Mouse (Mus musculus) CH12.LX (cell line): ENCODE measurements at regions not wholly inside any gene's neighbourhood (a gene's known extent, or its start where the extent isn't known, plus 50 kb on each side); places are given as distances from the start of the nearest gene placed in this dataset.

Experiments
- DNase-seq: peaks from one replicate; pipeline ENCODE4 v3.0.0-alpha.2; 2013; ENCODE audit errors: extremely low read depth
- H3K27ac ChIP-seq: 2 replicates; pipeline ENCODE4 v1.5.1; 2012; ENCODE audit warnings: low read depth, mild to moderate bottlenecking, control low read depth, moderate library complexity; ENCODE audit not compliant: insufficient read depth
- H3K27me3 ChIP-seq: replicated peaks from 2 replicates; pipeline ENCODE3; 2012; ENCODE audit warnings: inconsistent platforms
- H3K36me3 ChIP-seq, 2 experiments: replicated peaks in 1 of 2; 2 replicates each; pipeline versions ENCODE3 to v1.6.1; 2012; ENCODE audit warnings: inconsistent platforms in 1 of 2, low read length in 1 of 2, mild to moderate bottlenecking in 1 of 2, mixed read lengths in 1 of 2, moderate library complexity in 1 of 2; ENCODE audit not compliant: control insufficient read depth in 1 of 2, insufficient read depth in 1 of 2
- H3K4me1 ChIP-seq, 2 experiments: 2 replicates each; pipeline ENCODE4 v1.6.1; 2012; ENCODE audit warnings: inconsistent platforms in 1 of 2, moderate library complexity in 1 of 2; ENCODE audit not compliant: insufficient read depth in 2 of 2, control insufficient read depth in 1 of 2
- H3K4me2 ChIP-seq: 2 replicates; pipeline ENCODE4 v1.6.1; 2012; ENCODE audit warnings: low read depth, mild to moderate bottlenecking, control low read depth; ENCODE audit not compliant: poor library complexity, insufficient read depth, severe bottlenecking
- H3K4me3 ChIP-seq, 3 experiments: fragments of 150-350 bp in 1 of 3; sonication (generic) in 1 of 3; replicated peaks in 1 of 3; 2 replicates each; pipeline versions ENCODE3 to v1.5.1; 2011 to 2012; ENCODE audit warnings: low read depth in 2 of 3, low read length in 2 of 3, mild to moderate bottlenecking in 2 of 3, moderate library complexity in 2 of 3, control low read depth in 1 of 3, improper control_type of control experiment in 1 of 3, inconsistent platforms in 1 of 3, mixed read lengths in 1 of 3; ENCODE audit not compliant: poor library complexity in 1 of 3
- H3K79me2 ChIP-seq: replicated peaks from 2 replicates; pipeline ENCODE4 v1.6.1; 2012; ENCODE audit warnings: mild to moderate bottlenecking, moderate library complexity; ENCODE audit not compliant: control insufficient read depth, poor library complexity, insufficient read depth, severe bottlenecking; ENCODE audit errors: extremely low read depth
- H3K9ac ChIP-seq: 2 replicates; pipeline ENCODE4 v1.6.1; 2012; ENCODE audit warnings: low read depth, mild to moderate bottlenecking, control low read depth, moderate library complexity; ENCODE audit not compliant: insufficient read depth
- H3K9me3 ChIP-seq: replicated peaks from 2 replicates; pipeline ENCODE3; 2012; ENCODE audit warnings: low read length, inconsistent platforms, mixed read lengths
- CTCF ChIP-seq, 2 experiments: IDR thresholded peaks in 1 of 2; conservative IDR thresholded peaks in 1 of 2; 2 replicates each; pipeline ENCODE4 v1.5.1; 2011 to 2012; ENCODE audit warnings: low read depth in 2 of 2, low read length in 2 of 2, improper control_type of control experiment in 1 of 2, inconsistent platforms in 1 of 2, mild to moderate bottlenecking in 1 of 2, moderate library complexity in 1 of 2
- E2F4 ChIP-seq: IDR thresholded peaks from 2 replicates; pipeline ENCODE4 v1.6.1; 2011; ENCODE audit warnings: low read depth, low read length, improper control_type of control experiment; ENCODE audit not compliant: insufficient replicate concordance
- HCFC1 ChIP-seq: IDR thresholded peaks from 2 replicates; pipeline ENCODE4 v1.6.1; 2012; ENCODE audit warnings: low read depth, mild to moderate bottlenecking, inconsistent platforms, low read length, improper control_type of control experiment
- IRF4 ChIP-seq: IDR thresholded peaks from 2 replicates; pipeline ENCODE4 v1.6.1; 2014; ENCODE audit warnings: low read depth, mild to moderate bottlenecking, inconsistent platforms, low read length, improper control_type of control experiment
- MAX ChIP-seq: IDR thresholded peaks from 2 replicates; pipeline ENCODE4 v1.6.1; 2011; ENCODE audit warnings: low read length, improper control_type of control experiment
- MEF2A ChIP-seq: IDR thresholded peaks from 2 replicates; pipeline ENCODE4 v1.6.1; 2014; ENCODE audit warnings: low read depth, mild to moderate bottlenecking, inconsistent platforms, low read length, improper control_type of control experiment, borderline replicate concordance
- NELFE ChIP-seq: IDR thresholded peaks from 2 replicates; pipeline ENCODE4 v1.6.1; 2011; ENCODE audit warnings: low read depth, low read length, improper control_type of control experiment
- PAX5 ChIP-seq: IDR thresholded peaks from 2 replicates; pipeline ENCODE4 v1.6.1; 2012; ENCODE audit warnings: low read length, inconsistent platforms, mixed read lengths
- POLR2AphosphoS2 ChIP-seq: IDR thresholded peaks from 2 replicates; pipeline ENCODE4 v1.6.1; 2011; ENCODE audit warnings: low read depth, low read length, improper control_type of control experiment
- RCOR1 ChIP-seq: conservative IDR thresholded peaks from 2 replicates; pipeline ENCODE4 v1.6.1; 2012; ENCODE audit warnings: low read depth, mild to moderate bottlenecking, inconsistent platforms, low read length, improper control_type of control experiment
- TCF12 ChIP-seq: IDR thresholded peaks from 2 replicates; pipeline ENCODE4 v1.6.1; 2014; ENCODE audit warnings: low read depth, mild to moderate bottlenecking, inconsistent platforms, low read length, improper control_type of control experiment
- USF1 ChIP-seq: IDR thresholded peaks from 2 replicates; pipeline ENCODE4 v1.6.1; 2014; ENCODE audit warnings: low read depth, mild to moderate bottlenecking, inconsistent platforms, low read length, improper control_type of control experiment
- USF2 ChIP-seq: conservative IDR thresholded peaks from 2 replicates; pipeline ENCODE4 v1.6.1; 2011; ENCODE audit warnings: low read depth, low read length, improper control_type of control experiment
- ZC3H11A ChIP-seq: IDR thresholded peaks from 2 replicates; pipeline ENCODE4 v1.6.1; 2012; ENCODE audit warnings: low read depth, mild to moderate bottlenecking, inconsistent platforms, low read length, improper control_type of control experiment
- ZMIZ1 ChIP-seq: IDR thresholded peaks from 2 replicates; pipeline ENCODE4 v1.6.1; 2012; ENCODE audit warnings: low read depth, mild to moderate bottlenecking, inconsistent platforms, low read length, improper control_type of control experiment
- ZNF384 ChIP-seq: IDR thresholded peaks from 2 replicates; pipeline ENCODE4 v1.6.1; 2012; ENCODE audit warnings: low read depth, low read length, improper control_type of control experiment, inconsistent platforms
- dilution Hi-C: fragments of 300-500 bp; cut with MboI; formaldehyde crosslinking; loops from 2 replicates; pipeline ENCODE4 v1.14.3; 2020; ENCODE audit warnings: low sequenced_read_pairs; ENCODE audit not compliant: extremely low pct_unique_long_range_greater_than_20kb, extremely low pct_ligation_motif_present
- in situ Hi-C: fragments of 300-500 bp; cut with MboI; formaldehyde crosslinking; loops from 3 replicates; pipeline ENCODE4 v1.14.3; 2019; ENCODE audit warnings: low sequenced_read_pairs, low pct_ligation_motif_present, low pct_unique_long_range_greater_than_20kb, mixed read lengths

DNA sequence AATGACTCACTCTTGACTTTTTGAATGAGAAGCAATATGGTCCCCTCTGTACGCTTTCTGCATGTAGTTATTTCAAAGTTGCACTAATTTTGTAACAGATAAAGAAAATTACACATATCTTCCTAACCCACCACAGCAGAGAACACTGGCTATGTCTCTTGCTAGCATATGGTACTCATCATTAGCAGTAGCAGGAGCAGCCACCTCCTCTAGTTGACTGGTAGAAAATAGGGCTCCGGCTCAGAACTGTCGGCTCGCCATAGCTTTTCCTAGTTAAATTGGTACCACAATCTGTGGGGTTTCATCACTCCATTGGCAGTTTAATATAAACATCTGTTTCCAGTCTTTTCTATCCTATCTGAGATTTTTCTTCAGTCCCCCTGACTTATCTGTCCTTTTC, 254.1 kb upstream of the Zeb2 start:
- no peak overlapping the region for H3K27ac ChIP-seq
- DNase-seq = no peak
- H3K79me2 ChIP-seq = no peaks in the 10 kb centered on the region
- H3K4me1 ChIP-seq = no peaks in the 10 kb centered on the region
- H3K9me3 ChIP-seq = no peaks in the 10 kb centered on the region
- H3K36me3 ChIP-seq = no peaks in the 10 kb centered on the region
- no peak overlapping the region for H3K4me2 ChIP-seq
- TF ChIP-seq RCOR1 (no peak), IRF4 (no peak), ZC3H11A (no peak)
- dilution Hi-C loops (no loop called here), in situ Hi-C loops (no loop called here)
- no peaks in the 10 kb centered on the region for H3K27me3 ChIP-seq
- H3K9ac ChIP-seq = no peak overlapping the region
- no peak overlapping the region for H3K4me3 ChIP-seq

DNA sequence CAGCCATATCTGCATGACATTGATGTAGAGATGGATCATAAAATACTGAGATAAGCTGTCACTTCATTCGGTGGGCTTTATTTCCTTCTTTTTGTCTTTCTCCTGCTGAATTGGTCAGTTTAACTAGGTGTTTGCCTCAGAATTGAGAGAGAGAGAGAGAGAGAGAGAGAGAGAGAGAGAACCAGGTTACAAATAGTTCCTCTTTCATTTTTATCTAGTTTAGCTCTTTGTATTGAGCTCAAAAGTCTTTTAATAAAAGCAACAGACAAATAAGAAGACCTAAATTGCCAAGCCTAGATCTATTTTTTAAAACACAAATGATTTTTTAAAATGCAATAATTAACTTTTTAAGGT, 253.4 kb upstream of the Zeb2 start:
- Histone ChIP-seq H3K9me3 (no peaks in the 10 kb centered on the region), H3K27me3 (no peaks in the 10 kb centered on the region)

DNA sequence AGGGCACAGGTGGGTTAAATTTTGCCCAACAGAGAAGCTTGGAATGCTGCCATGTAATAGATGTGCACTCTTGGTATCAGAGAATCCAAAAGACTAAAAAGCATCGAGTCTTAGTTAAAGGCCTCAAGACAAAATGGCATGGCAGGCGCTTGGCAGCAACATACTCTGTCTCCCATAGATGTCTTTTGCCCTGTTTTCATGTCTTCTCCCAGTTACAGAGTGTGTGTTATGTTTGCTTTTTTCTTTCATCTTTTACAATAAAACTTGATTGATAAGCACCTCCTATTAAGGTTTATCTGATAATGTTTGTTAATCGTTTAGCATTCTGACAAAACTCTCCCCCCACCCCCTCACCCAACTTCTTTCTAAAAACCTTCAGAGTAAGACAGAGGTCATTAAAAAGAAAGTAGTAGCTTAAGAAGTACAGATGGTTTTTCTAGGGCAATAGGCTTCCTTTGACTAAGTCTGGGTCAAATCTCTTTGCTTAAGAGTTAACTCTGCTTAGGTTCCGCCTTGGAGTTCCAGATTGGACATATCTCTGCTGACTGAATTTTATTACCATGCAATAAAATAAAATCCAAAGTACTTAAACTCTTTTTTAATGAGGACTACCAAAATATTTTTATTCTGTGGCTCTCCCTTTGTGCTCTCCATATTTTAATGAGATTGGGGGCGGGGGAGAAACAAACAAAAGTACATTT, 252.9 kb upstream of the Zeb2 start:
- Histone ChIP-seq H3K79me2 (no peaks in the 10 kb centered on the region), H3K27ac (no peak overlapping the region), H3K4me2 (no peak overlapping the region), H3K27me3 (no peaks in the 10 kb centered on the region), H3K4me1 (no peaks in the 10 kb centered on the region), H3K9me3 (no peaks in the 10 kb centered on the region), H3K36me3 (no peaks in the 10 kb centered on the region), H3K4me3 (no peak overlapping the region), H3K9ac (no peak overlapping the region)
- DNase-seq = no peak
- in situ Hi-C loops (no loop called here), dilution Hi-C loops (no loop called here)
- TF ChIP-seq NELFE = no peak
- TF ChIP-seq USF2 = no peak
- no peak for TF ChIP-seq PAX5
- TF ChIP-seq ZNF384 = no peak
- no peak for TF ChIP-seq TCF12
- no peak for TF ChIP-seq HCFC1
- no peak for TF ChIP-seq MAX
- TF ChIP-seq USF1 = no peak
- no peak for TF ChIP-seq MEF2A
- no peak for TF ChIP-seq POLR2AphosphoS2

More for the DNA sequence above, 253.4 kb upstream of the Zeb2 start:
- no peaks in the 10 kb centered on the region for H3K79me2 ChIP-seq
- H3K4me2 ChIP-seq = no peak overlapping the region
- H3K36me3 ChIP-seq = no peaks in the 10 kb centered on the region
- no peak overlapping the region for H3K4me3 ChIP-seq
- H3K4me1 ChIP-seq = no peaks in the 10 kb centered on the region
- DNase-seq = no peak
- TF ChIP-seq ZMIZ1 (no peak), NELFE (no peak), E2F4 (no peak), ZC3H11A (no peak), CTCF (conservative IDR thresholded peaks at IDR 0.05 in 1 of 2, IDR thresholded peaks at IDR 0.05 in 1 of 2; ENCODE audit: low read depth in 2 of 2, low read length in 2 of 2) (no peak)
- TF ChIP-seq, all 38 proteins: peak for 0
- Histone ChIP-seq H3K27ac (no peak overlapping the region), H3K9ac (no peak overlapping the region)
- dilution Hi-C loops (no loop called here), in situ Hi-C loops (no loop called here)
